Mouse (Mus musculus) midbrain, embryonic 16.5 days (tissue): ENCODE data around the gene Carnmt1. TPM values are rescaled to one million over a fixed set of nuclear protein-coding genes. Genes with fewer than 3 reads are reported as not detected.

Experiments used
- ATAC-seq: fragments of 200-750 bp; cut with Nextera tagmentation; 2 replicates; pipeline ENCODE4 v1.8.0; 2017; ENCODE audit warnings: moderate TSS enrichment
- H3K27ac ChIP-seq: fragments of 300-500 bp; sonication (generic); 2 replicates; pipeline ENCODE4 v1.5.1; 2014; ENCODE audit warnings: mild to moderate bottlenecking, low read length, mixed read lengths
- H3K27me3 ChIP-seq: fragments of 300-500 bp; sonication (generic); 2 replicates; pipeline ENCODE4 v1.6.1; 2014; ENCODE audit warnings: low read depth, low read length, mixed read lengths; ENCODE audit not compliant: control insufficient read depth, insufficient read depth
- H3K36me3 ChIP-seq: fragments of 300-500 bp; sonication (generic); 2 replicates; pipeline ENCODE4 v1.6.1; 2014; ENCODE audit warnings: mild to moderate bottlenecking, low read length, moderate library complexity, mixed read lengths; ENCODE audit not compliant: control insufficient read depth, insufficient read depth
- H3K4me1 ChIP-seq: fragments of 300-500 bp; sonication (generic); 2 replicates; pipeline ENCODE4 v1.6.1; 2014; ENCODE audit warnings: mild to moderate bottlenecking, low read length, mixed read lengths; ENCODE audit not compliant: control insufficient read depth, insufficient read depth
- H3K4me2 ChIP-seq: fragments of 300-500 bp; sonication (generic); 2 replicates; pipeline ENCODE4 v1.6.1; 2014; ENCODE audit warnings: mild to moderate bottlenecking, low read length, mixed read lengths
- H3K4me3 ChIP-seq: fragments of 300-500 bp; sonication (generic); 2 replicates; pipeline ENCODE4 v1.5.1; 2014; ENCODE audit warnings: low read depth, mild to moderate bottlenecking, low read length, moderate library complexity, mixed read lengths
- H3K9ac ChIP-seq: fragments of 300-500 bp; sonication (generic); 2 replicates; pipeline ENCODE4 v1.6.1; 2014; ENCODE audit warnings: low read depth, low read length, mixed read lengths
- H3K9me3 ChIP-seq: fragments of 300-500 bp; sonication (generic); replicated peaks from 2 replicates; pipeline ENCODE4 v1.6.1; 2014; ENCODE audit warnings: mild to moderate bottlenecking, low read length, mixed read lengths; ENCODE audit not compliant: control insufficient read depth, poor library complexity, severe bottlenecking
- WGBS: fragments of 180-500 bp; shearing (Covaris S2); extraction: QIAGEN DNeasy Blood & Tissue Kit; methylation state at CpG from one replicate; pipeline ENCODE4 v1.1.7; 2014; 5-methylcytosine and 5-hydroxymethylcytosine counted together
- polyA plus RNA-seq: library from polyadenylated mRNA; unstranded; fragments of >200 nt; fragmentation: Nextera tagmentation; extraction: Ambion mirVana; gene quantifications from 2 replicates; pipeline ENCODE4 v1.2.1, GENCODE M21; 2015

Gene Carnmt1
- polyA plus RNA-seq, 1 experiment from 2014 or later = 10.1 TPM

DNA sequence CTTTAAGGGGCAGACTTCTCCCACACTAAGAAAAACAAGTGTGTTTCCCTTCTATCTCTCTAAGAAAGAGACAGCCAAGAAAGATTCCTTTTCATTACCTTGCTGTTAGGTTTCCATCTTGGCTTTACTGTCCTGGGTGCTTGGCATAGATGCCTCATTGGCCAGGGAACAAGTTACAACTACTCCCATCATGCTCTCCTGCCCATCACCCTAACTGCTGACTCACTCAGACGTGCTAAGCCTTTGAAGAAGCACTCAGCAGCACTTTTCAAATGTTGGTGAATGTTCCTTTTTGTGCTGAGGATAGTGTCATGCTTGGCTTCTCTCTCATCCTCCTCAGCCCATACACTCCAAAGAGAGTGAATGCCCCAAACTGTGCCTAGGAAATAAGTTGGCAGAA, 8.9 kb upstream of the Carnmt1 start:
- no peak overlapping the region for H3K27ac ChIP-seq
- H3K9me3 ChIP-seq = no peaks in the 10 kb centered on the region
- H3K4me1 ChIP-seq = no peaks in the 10 kb centered on the region
- no peak overlapping the region for H3K4me3 ChIP-seq
- no peaks in the 10 kb centered on the region for H3K36me3 ChIP-seq
- no peak overlapping the region for H3K9ac ChIP-seq
- H3K4me2 ChIP-seq = no peak overlapping the region
- no peaks in the 10 kb centered on the region for H3K27me3 ChIP-seq
- WGBS = 52% methylated on average over 1 of the region's 1 CpGs
- no peak for ATAC-seq

DNA sequence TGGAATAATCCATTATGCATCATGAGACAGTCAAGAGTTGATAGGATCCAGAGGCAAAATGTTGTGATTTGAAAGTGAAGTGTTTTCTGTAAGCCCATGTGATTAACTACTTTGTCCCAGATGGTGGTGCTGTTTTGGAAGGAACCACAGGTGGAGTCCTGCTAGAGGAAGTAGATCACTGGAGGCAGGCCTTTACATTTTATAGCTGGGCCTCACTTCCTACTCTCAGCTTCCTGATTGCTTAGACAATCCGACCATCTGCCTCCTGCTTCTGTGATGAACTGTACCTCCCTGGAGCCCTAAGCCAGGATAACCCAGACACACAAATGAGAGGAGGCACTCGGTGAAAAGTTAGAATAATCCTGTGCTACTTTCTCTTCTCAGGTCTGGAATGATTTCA, 6.7 kb upstream of the Carnmt1 start:
- no peaks in the 10 kb centered on the region for H3K36me3 ChIP-seq
- H3K27ac ChIP-seq = no peak overlapping the region
- no peaks in the 10 kb centered on the region for H3K27me3 ChIP-seq
- H3K4me1 ChIP-seq = no peaks in the 10 kb centered on the region
- no peak overlapping the region for H3K9ac ChIP-seq
- 76% methylated on average over 2 of the region's 2 CpGs for WGBS
- H3K9me3 ChIP-seq = no peaks in the 10 kb centered on the region
- no peak overlapping the region for H3K4me3 ChIP-seq
- H3K4me2 ChIP-seq = no peak overlapping the region
- no peak for ATAC-seq

DNA sequence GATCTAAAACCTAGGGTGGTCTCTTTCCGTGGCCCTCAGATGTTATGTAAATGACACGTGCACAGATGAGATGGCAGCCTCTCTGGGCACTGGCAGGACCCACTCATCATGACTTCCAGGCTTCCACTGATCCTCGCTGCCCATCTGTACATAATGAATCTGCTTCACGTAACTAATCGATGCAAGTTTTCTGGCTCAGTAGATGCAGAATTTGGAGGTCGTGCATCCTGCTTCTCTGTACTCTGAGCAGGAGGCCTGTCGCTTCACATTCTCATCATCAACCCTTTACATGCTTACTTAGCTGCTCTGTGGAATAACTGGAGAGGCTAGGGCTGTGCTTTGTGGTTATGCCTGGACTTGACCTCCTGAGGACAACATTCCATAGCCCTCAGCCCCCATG, 3.6 kb upstream of the Carnmt1 start:
- WGBS = 74% methylated on average over 7 of the region's 7 CpGs
- H3K4me2 ChIP-seq = no peak overlapping the region
- H3K36me3 ChIP-seq = no peaks in the 10 kb centered on the region
- H3K9me3 ChIP-seq = no peaks in the 10 kb centered on the region
- H3K27me3 ChIP-seq = no peaks in the 10 kb centered on the region
- peaks cover 7% of the 10 kb centered on the region for H3K4me1 ChIP-seq
- no peak for ATAC-seq
- H3K27ac ChIP-seq = no peak overlapping the region
- H3K9ac ChIP-seq = no peak overlapping the region
- no peak overlapping the region for H3K4me3 ChIP-seq

DNA sequence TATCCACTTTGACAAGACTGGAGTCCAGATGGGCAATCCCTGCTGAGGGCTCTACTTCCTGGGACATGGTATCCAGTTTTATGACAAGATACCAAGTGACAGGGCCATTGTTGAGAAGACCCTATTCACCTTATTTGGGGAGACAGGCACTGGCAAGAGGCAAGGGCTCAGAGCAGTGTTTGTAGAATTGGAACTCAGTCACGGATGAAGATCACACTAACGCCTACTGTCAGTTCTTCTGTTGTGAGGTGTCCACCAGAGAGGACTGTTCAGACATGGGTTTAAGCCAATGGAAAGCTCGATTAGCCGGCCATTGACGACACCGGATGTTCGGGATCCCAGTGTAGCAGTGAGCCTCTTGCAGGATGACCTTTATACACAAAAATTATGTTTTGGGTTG, 1.0 kb upstream of the Carnmt1 start:
- Histone ChIP-seq H3K36me3 (no peaks in the 10 kb centered on the region), H3K4me1 (peaks cover 23% of the 10 kb centered on the region), H3K4me2 (no peak overlapping the region), H3K27me3 (no peaks in the 10 kb centered on the region), H3K27ac (no peak overlapping the region), H3K9ac (no peak overlapping the region), H3K4me3 (no peak overlapping the region), H3K9me3 (no peaks in the 10 kb centered on the region)
- 68% methylated on average over 7 of the region's 7 CpGs for WGBS
- no peak for ATAC-seq

DNA sequence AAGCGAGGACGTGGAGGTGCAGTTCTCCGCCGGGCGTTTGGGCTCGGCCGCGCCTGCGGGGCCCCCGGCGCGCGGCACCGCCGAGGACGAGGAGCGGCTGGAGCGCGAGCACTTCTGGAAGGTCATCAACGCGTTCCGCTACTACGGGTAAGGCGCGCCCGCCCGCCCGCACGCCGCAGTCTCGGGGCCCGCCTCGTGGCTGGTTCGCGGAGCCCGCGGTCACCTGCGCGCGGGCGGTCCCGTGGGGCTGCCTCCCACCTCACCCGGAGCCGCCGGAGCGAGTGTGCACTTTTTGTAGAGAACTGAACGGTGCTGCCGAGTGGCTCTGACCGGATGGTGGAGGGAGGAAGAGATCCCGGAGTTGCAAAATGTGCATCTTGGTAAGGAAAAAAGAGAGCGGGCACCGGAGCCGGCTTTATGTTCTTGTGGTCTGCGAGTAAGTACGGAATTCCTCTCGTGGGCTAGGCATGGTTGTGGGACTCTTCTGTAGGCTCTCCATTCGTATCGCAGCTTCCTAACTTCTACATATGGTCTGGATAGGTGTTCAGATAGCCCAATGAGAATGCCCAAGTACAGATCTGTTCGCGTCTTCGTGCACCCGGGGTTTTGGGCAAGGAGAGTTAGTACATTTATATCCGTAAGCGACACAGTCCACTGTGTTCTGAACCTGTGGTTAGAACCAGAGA, 635 bp downstream of the Carnmt1 start:
- WGBS = under 1% methylated on average over 46 of the region's 64 CpGs

DNA sequence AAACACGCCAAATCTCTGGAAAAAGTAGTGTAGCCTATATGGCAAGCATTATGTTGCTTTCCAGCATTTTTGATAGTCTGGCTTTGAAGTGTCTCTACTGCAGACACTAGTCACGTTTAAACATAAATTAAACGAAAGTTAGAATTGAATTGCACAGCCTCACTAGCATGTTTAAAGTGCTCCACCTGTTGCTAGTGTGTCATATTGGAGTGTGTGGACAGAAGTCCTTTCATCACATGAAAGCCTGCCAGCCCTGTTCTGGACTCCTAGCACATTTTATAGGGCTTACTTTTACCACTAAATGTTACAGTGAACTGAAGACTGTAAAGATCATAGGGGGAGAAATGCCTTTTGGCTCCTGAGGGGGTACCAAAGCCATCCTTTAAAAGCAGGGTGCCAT, 1.9 kb downstream of the Carnmt1 start:
- Histone ChIP-seq H3K27me3 (no peaks in the 10 kb centered on the region), H3K9ac (no peak overlapping the region), H3K4me1 (peaks cover 23% of the 10 kb centered on the region), H3K36me3 (no peaks in the 10 kb centered on the region), H3K4me3 (no peak overlapping the region), H3K27ac (no peak overlapping the region), H3K4me2 (peak overlapping the region; percentile 60), H3K9me3 (no peaks in the 10 kb centered on the region)
- 54% methylated on average over 3 of the region's 3 CpGs for whole genome bisulfite sequencing
- ATAC-seq = no peak

More for the DNA sequence above, 635 bp downstream of the Carnmt1 start:
- Histone ChIP-seq H3K36me3 (no peaks in the 10 kb centered on the region), H3K4me3 (peak overlapping the region; percentile 87), H3K27ac (peak overlapping the region; percentile 80), H3K9ac (peak overlapping the region; percentile 80), H3K4me1 (peaks cover 23% of the 10 kb centered on the region), H3K27me3 (no peaks in the 10 kb centered on the region), H3K9me3 (no peaks in the 10 kb centered on the region), H3K4me2 (peak overlapping the region; percentile 60)
- ATAC-seq = peak; percentile 81

DNA sequence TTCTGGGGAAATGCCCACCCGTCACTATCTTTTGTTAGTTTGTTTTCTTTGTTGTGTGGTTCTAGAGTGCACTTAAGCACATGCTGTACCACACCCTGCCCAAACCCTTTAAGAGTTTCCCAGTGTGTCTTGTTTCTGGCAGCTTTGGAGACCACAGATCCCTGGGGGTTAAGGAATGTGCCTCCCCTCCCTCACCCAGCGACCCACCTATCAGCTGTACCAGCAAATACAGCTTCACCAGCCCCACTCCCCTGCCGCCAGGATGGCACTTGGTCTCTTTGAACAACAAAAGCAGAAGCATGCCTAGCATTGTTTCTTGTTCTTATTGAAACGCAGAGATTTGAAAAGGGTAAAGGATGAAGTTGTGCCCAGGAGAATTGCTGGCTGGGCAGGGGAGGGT, 2.6 kb downstream of the Carnmt1 start:
- peak overlapping the region; percentile 60 for H3K4me2 ChIP-seq
- H3K4me1 ChIP-seq = peaks cover 23% of the 10 kb centered on the region
- no peak overlapping the region; the same call in 1 of the 2 replicates for H3K9ac ChIP-seq
- H3K27me3 ChIP-seq = no peaks in the 10 kb centered on the region
- H3K4me3 ChIP-seq = peak overlapping the region; percentile 17; the same call in 1 of the 2 replicates
- H3K36me3 ChIP-seq = no peaks in the 10 kb centered on the region
- no peaks in the 10 kb centered on the region for H3K9me3 ChIP-seq
- 9% methylated on average over 4 of the region's 4 CpGs for WGBS
- no peak overlapping the region for H3K27ac ChIP-seq
- no peak for ATAC-seq

DNA sequence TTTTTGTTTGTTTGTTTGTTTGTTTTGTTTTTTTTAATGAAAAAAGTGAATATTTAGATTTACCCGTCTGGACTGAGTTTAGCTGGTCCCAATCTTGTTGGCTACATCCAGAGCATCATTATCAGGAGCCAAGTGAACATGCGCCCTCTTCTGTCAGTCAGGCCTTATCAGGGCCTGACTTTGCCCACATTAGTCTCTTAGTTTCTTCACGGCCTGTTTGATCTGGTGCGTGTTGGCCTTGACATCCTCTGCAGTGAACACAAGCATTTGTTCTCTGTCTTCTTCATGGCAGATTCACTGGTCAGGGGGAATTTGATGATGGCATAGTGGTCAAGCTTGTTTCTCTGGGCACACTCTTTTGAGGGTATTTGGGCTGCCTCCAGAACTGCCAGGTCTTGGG, 11.6 kb downstream of the Carnmt1 start:
- no peak overlapping the region for H3K27ac ChIP-seq
- no peaks in the 10 kb centered on the region for H3K27me3 ChIP-seq
- WGBS = 74% methylated on average over 4 of the region's 4 CpGs
- no peak overlapping the region for H3K4me3 ChIP-seq
- ATAC-seq = no peak
- H3K4me1 ChIP-seq = no peaks in the 10 kb centered on the region
- H3K4me2 ChIP-seq = no peak overlapping the region
- peaks cover 7% of the 10 kb centered on the region; the same call in 1 of the 2 replicates for H3K36me3 ChIP-seq
- H3K9ac ChIP-seq = no peak overlapping the region
- no peaks in the 10 kb centered on the region; the same call in 1 of the 2 replicates for H3K9me3 ChIP-seq

DNA sequence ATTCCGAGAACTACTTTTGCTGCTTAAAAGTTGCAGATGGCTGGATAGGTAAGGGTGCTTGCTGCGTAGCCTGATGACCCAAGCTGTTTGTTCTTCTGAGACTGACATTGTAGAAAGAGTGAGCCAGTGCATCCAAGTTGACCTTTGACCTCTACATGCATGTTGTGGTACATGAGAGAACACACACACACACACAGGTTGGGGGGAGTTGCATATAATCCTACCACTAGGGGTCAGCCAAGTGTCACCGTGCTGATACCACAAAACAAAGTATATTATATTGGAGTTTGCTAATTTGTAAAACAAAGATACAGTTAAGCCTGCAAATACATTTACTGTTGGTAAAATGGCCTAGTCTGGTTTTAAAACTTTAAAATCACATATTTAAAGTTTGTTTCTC, 17.0 kb downstream of the Carnmt1 start:
- no peak overlapping the region for H3K4me2 ChIP-seq
- no peaks in the 10 kb centered on the region for H3K27me3 ChIP-seq
- no peaks in the 10 kb centered on the region for H3K9me3 ChIP-seq
- no peak overlapping the region for H3K4me3 ChIP-seq
- H3K4me1 ChIP-seq = no peaks in the 10 kb centered on the region
- no peak overlapping the region for H3K27ac ChIP-seq
- 77% methylated on average over 3 of the region's 3 CpGs for WGBS
- H3K9ac ChIP-seq = no peak overlapping the region
- no peaks in the 10 kb centered on the region for H3K36me3 ChIP-seq
- ATAC-seq = no peak
